Mouse (Mus musculus): ENCODE data around the gene Zfp981. TPM values are rescaled to one million over a fixed set of nuclear protein-coding genes. Genes with fewer than 3 reads are reported as not detected.
"Not testable (repeated sequence)": the region's sequence is repeated elsewhere in the genome, so short reads cannot be mapped to it uniquely, and the experiment has no call there.

The Zfp981 gene
- polyA plus RNA-seq, 1 experiment from 2014 or later, result not detected

GRCm38 (mm10) chr4:146493319-146493907 lies 8.4 kb upstream of the Zfp981 start:
- H3K9me3 ChIP-seq (ENCODE audit: control insufficient read depth, low read length), result peaks cover 56% of the 10 kb centered on the region
- 87% methylated on average over 6 of the region's 6 CpGs for WGBS
- not testable (repeated sequence) for H3K9ac ChIP-seq (ENCODE audit: low read depth, low read length); H3K4me1 ChIP-seq (ENCODE audit: control insufficient read depth, insufficient read depth, low read length); H3K4me3 ChIP-seq (ENCODE audit: low read length); H3K4me2 ChIP-seq (replicated peaks; ENCODE audit: low read depth, low read length); H3K27ac ChIP-seq (ENCODE audit: low read depth, low read length); H3K27me3 ChIP-seq (ENCODE audit: control insufficient read depth, insufficient read depth, low read length); H3K36me3 ChIP-seq (ENCODE audit: control insufficient read depth, insufficient read depth, low read length)
- peak; percentile 37; the same call in 1 of the 2 replicates for ATAC-seq (ENCODE audit: low FRiP score, low TSS enrichment)

- Histone ChIP-seq H3K27me3 (ENCODE audit: control insufficient read depth, insufficient read depth, low read length) (no peaks in the 10 kb centered on the region), H3K27ac (ENCODE audit: low read depth, low read length) (no peak overlapping the region), H3K9me3 (ENCODE audit: control insufficient read depth, low read length) (peaks cover 57% of the 10 kb centered on the region), H3K4me3 (ENCODE audit: low read length) (no peak overlapping the region), H3K4me2 (replicated peaks; ENCODE audit: low read depth, low read length) (no peak overlapping the region), H3K36me3 (ENCODE audit: control insufficient read depth, insufficient read depth, low read length) (no peaks in the 10 kb centered on the region), H3K9ac (ENCODE audit: low read depth, low read length) (no peak overlapping the region), H3K4me1 (ENCODE audit: control insufficient read depth, insufficient read depth, low read length) (no peaks in the 10 kb centered on the region)
- 68% methylated on average over 4 of the region's 4 CpGs for WGBS
- ATAC-seq (ENCODE audit: low FRiP score, low TSS enrichment), result peak; percentile 51; the same call in 1 of the 2 replicates
Measured at GRCm38 (mm10) chr4:146494980-146495379, 6.8 kb upstream of the Zfp981 start.

GRCm38 (mm10) chr4:146497695-146498275 lies 4.0 kb upstream of the Zfp981 start:
- 86% methylated on average over 9 of the region's 9 CpGs for WGBS
- not testable (repeated sequence) for H3K36me3 ChIP-seq (ENCODE audit: control insufficient read depth, insufficient read depth, low read length); H3K4me3 ChIP-seq (ENCODE audit: low read length); H3K27me3 ChIP-seq (ENCODE audit: control insufficient read depth, insufficient read depth, low read length); H3K9ac ChIP-seq (ENCODE audit: low read depth, low read length); H3K4me1 ChIP-seq (ENCODE audit: control insufficient read depth, insufficient read depth, low read length); H3K27ac ChIP-seq (ENCODE audit: low read depth, low read length); H3K4me2 ChIP-seq (replicated peaks; ENCODE audit: low read depth, low read length); ATAC-seq (ENCODE audit: low FRiP score, low TSS enrichment)
- H3K9me3 ChIP-seq (ENCODE audit: control insufficient read depth, low read length), result peaks cover 51% of the 10 kb centered on the region

GRCm38 (mm10) chr4:146509029-146509428 lies 7.2 kb downstream of the Zfp981 start:
- not testable (repeated sequence) for H3K9ac ChIP-seq (ENCODE audit: low read depth, low read length); H3K4me2 ChIP-seq (replicated peaks; ENCODE audit: low read depth, low read length); ATAC-seq (ENCODE audit: low FRiP score, low TSS enrichment); H3K27ac ChIP-seq (ENCODE audit: low read depth, low read length); H3K4me1 ChIP-seq (ENCODE audit: control insufficient read depth, insufficient read depth, low read length); H3K27me3 ChIP-seq (ENCODE audit: control insufficient read depth, insufficient read depth, low read length); H3K36me3 ChIP-seq (ENCODE audit: control insufficient read depth, insufficient read depth, low read length); H3K4me3 ChIP-seq (ENCODE audit: low read length); H3K9me3 ChIP-seq (ENCODE audit: control insufficient read depth, low read length)
- WGBS, result 94% methylated on average over 18 of the region's 24 CpGs

- H3K36me3 ChIP-seq (ENCODE audit: control insufficient read depth, insufficient read depth, low read length); ATAC-seq (ENCODE audit: low FRiP score, low TSS enrichment); H3K9ac ChIP-seq (ENCODE audit: low read depth, low read length); H3K4me1 ChIP-seq (ENCODE audit: control insufficient read depth, insufficient read depth, low read length); H3K27ac ChIP-seq (ENCODE audit: low read depth, low read length); H3K27me3 ChIP-seq (ENCODE audit: control insufficient read depth, insufficient read depth, low read length); H3K4me2 ChIP-seq (replicated peaks; ENCODE audit: low read depth, low read length); H3K4me3 ChIP-seq (ENCODE audit: low read length): not testable (repeated sequence)
- peaks cover 22% of the 10 kb centered on the region for H3K9me3 ChIP-seq (ENCODE audit: control insufficient read depth, low read length)
Measured at GRCm38 (mm10) chr4:146511871-146512270, 10.0 kb downstream of the Zfp981 start.

GRCm38 (mm10) chr4:146516474-146516873 lies 14.6 kb downstream of the Zfp981 start:
- Histone ChIP-seq H3K9ac (ENCODE audit: low read depth, low read length) (no peak overlapping the region), H3K27me3 (ENCODE audit: control insufficient read depth, insufficient read depth, low read length) (no peaks in the 10 kb centered on the region), H3K36me3 (ENCODE audit: control insufficient read depth, insufficient read depth, low read length) (no peaks in the 10 kb centered on the region), H3K9me3 (ENCODE audit: control insufficient read depth, low read length) (peaks cover 49% of the 10 kb centered on the region), H3K4me3 (ENCODE audit: low read length) (no peak overlapping the region), H3K4me1 (ENCODE audit: control insufficient read depth, insufficient read depth, low read length) (no peaks in the 10 kb centered on the region), H3K27ac (ENCODE audit: low read depth, low read length) (no peak overlapping the region), H3K4me2 (replicated peaks; ENCODE audit: low read depth, low read length) (no peak overlapping the region)
- whole genome bisulfite sequencing, result 56% methylated on average over 1 of the region's 1 CpGs
- ATAC-seq (ENCODE audit: low FRiP score, low TSS enrichment), result no peak

- not testable (repeated sequence) for H3K27ac ChIP-seq (ENCODE audit: low read depth, low read length); H3K4me1 ChIP-seq (ENCODE audit: control insufficient read depth, insufficient read depth, low read length); H3K4me2 ChIP-seq (replicated peaks; ENCODE audit: low read depth, low read length); H3K36me3 ChIP-seq (ENCODE audit: control insufficient read depth, insufficient read depth, low read length); ATAC-seq (ENCODE audit: low FRiP score, low TSS enrichment); H3K4me3 ChIP-seq (ENCODE audit: low read length); H3K9ac ChIP-seq (ENCODE audit: low read depth, low read length); H3K27me3 ChIP-seq (ENCODE audit: control insufficient read depth, insufficient read depth, low read length)
- 60% methylated on average over 2 of the region's 2 CpGs for WGBS
- peaks cover 50% of the 10 kb centered on the region for H3K9me3 ChIP-seq (ENCODE audit: control insufficient read depth, low read length)
Measured at GRCm38 (mm10) chr4:146517150-146517549, 15.3 kb downstream of the Zfp981 start.

- 86% methylated on average over 2 of the region's 2 CpGs for WGBS
- Histone ChIP-seq H3K36me3 (ENCODE audit: control insufficient read depth, insufficient read depth, low read length) (no peaks in the 10 kb centered on the region), H3K9me3 (ENCODE audit: control insufficient read depth, low read length) (peaks cover 70% of the 10 kb centered on the region), H3K27ac (ENCODE audit: low read depth, low read length) (no peak overlapping the region), H3K27me3 (ENCODE audit: control insufficient read depth, insufficient read depth, low read length) (no peaks in the 10 kb centered on the region), H3K9ac (ENCODE audit: low read depth, low read length) (no peak overlapping the region), H3K4me3 (ENCODE audit: low read length) (no peak overlapping the region), H3K4me2 (replicated peaks; ENCODE audit: low read depth, low read length) (no peak overlapping the region), H3K4me1 (ENCODE audit: control insufficient read depth, insufficient read depth, low read length) (no peaks in the 10 kb centered on the region)
- ATAC-seq (ENCODE audit: low FRiP score, low TSS enrichment), result no peak
Measured at GRCm38 (mm10) chr4:146520723-146521122, 18.9 kb downstream of the Zfp981 start.

- H3K4me2 ChIP-seq (replicated peaks; ENCODE audit: low read depth, low read length), result no peak overlapping the region
- H3K4me1 ChIP-seq (ENCODE audit: control insufficient read depth, insufficient read depth, low read length), result no peaks in the 10 kb centered on the region
- WGBS, result 88% methylated on average over 4 of the region's 4 CpGs
- ATAC-seq (ENCODE audit: low FRiP score, low TSS enrichment), result no peak
- no peak overlapping the region for H3K4me3 ChIP-seq (ENCODE audit: low read length)
- peaks cover 55% of the 10 kb centered on the region for H3K9me3 ChIP-seq (ENCODE audit: control insufficient read depth, low read length)
- no peak overlapping the region for H3K27ac ChIP-seq (ENCODE audit: low read depth, low read length)
- H3K9ac ChIP-seq (ENCODE audit: low read depth, low read length), result no peak overlapping the region
- H3K36me3 ChIP-seq (ENCODE audit: control insufficient read depth, insufficient read depth, low read length), result no peaks in the 10 kb centered on the region
- no peaks in the 10 kb centered on the region for H3K27me3 ChIP-seq (ENCODE audit: control insufficient read depth, insufficient read depth, low read length)
Measured at GRCm38 (mm10) chr4:146534574-146534973, 32.7 kb downstream of the Zfp981 start.
